Mouse (Mus musculus): Measurements from ENCODE around the gene Dennd1a.
"Not testable (repeated sequence)": the region's sequence is repeated elsewhere in the genome, so short reads cannot be mapped to it uniquely, and the experiment has no call there.

The Dennd1a gene

GRCm38 (mm10) chr2:37972621-37973020 is 314.6 kb downstream of the Dennd1a start:
- peak; percentile 9 for DNase-seq (ENCODE audit: low read depth, low spot score)

GRCm38 (mm10) chr2:37971726-37972125 is 315.5 kb downstream of the Dennd1a start:
- DNase-seq (ENCODE audit: low read depth, low spot score), result no peak

- no peak for DNase-seq (ENCODE audit: low read depth, low spot score)
Measured at GRCm38 (mm10) chr2:37969713-37970485, 317.3 kb downstream of the Dennd1a start.

- DNase-seq (ENCODE audit: low read depth, low spot score), result no peak
Measured at GRCm38 (mm10) chr2:37964534-37964933, 322.7 kb downstream of the Dennd1a start.

- no peak for DNase-seq (ENCODE audit: low read depth, low spot score)
Measured at GRCm38 (mm10) chr2:37963362-37963761, 323.8 kb downstream of the Dennd1a start.

GRCm38 (mm10) chr2:37948424-37948823 is 338.8 kb downstream of the Dennd1a start:
- peak; percentile 53 for DNase-seq (ENCODE audit: low read depth, low spot score)

- DNase-seq (ENCODE audit: low read depth, low spot score), result no peak
Measured at GRCm38 (mm10) chr2:37945598-37946336, 341.4 kb downstream of the Dennd1a start.

- DNase-seq (ENCODE audit: low read depth, low spot score), result no peak
Measured at GRCm38 (mm10) chr2:37942906-37943305, 344.3 kb downstream of the Dennd1a start.

GRCm38 (mm10) chr2:37941741-37942140 is 345.4 kb downstream of the Dennd1a start:
- no peak for DNase-seq (ENCODE audit: low read depth, low spot score)

- DNase-seq (ENCODE audit: low read depth, low spot score), result no peak
Measured at GRCm38 (mm10) chr2:37940845-37941361, 346.3 kb downstream of the Dennd1a start.

- DNase-seq (ENCODE audit: low read depth, low spot score), result no peak
Measured at GRCm38 (mm10) chr2:37939997-37940396, 347.2 kb downstream of the Dennd1a start.

GRCm38 (mm10) chr2:37936922-37937321 is 350.3 kb downstream of the Dennd1a start:
- not testable (repeated sequence) for DNase-seq (ENCODE audit: low read depth, low spot score)

- DNase-seq (ENCODE audit: low read depth, low spot score), result no peak
Measured at GRCm38 (mm10) chr2:37932240-37932639, 354.9 kb downstream of the Dennd1a start.

GRCm38 (mm10) chr2:37931018-37931930 is 355.9 kb downstream of the Dennd1a start:
- no peak for DNase-seq (ENCODE audit: low read depth, low spot score)

- DNase-seq (ENCODE audit: low read depth, low spot score), result no peak
Measured at GRCm38 (mm10) chr2:37926133-37926503, 361.1 kb downstream of the Dennd1a start.

- DNase-seq (ENCODE audit: low read depth, low spot score), result no peak
Measured at GRCm38 (mm10) chr2:37925413-37926132, 361.6 kb downstream of the Dennd1a start.

- DNase-seq (ENCODE audit: low read depth, low spot score), result no peak
Measured at GRCm38 (mm10) chr2:37908721-37909506, 378.3 kb downstream of the Dennd1a start.

- DNase-seq (ENCODE audit: low read depth, low spot score), result no peak
Measured at GRCm38 (mm10) chr2:37908296-37908695, 378.9 kb downstream of the Dennd1a start.

GRCm38 (mm10) chr2:37906261-37906660 is 380.9 kb downstream of the Dennd1a start:
- DNase-seq (ENCODE audit: low read depth, low spot score), result no peak

GRCm38 (mm10) chr2:37903286-37903685 is 383.9 kb downstream of the Dennd1a start:
- DNase-seq (ENCODE audit: low read depth, low spot score), result no peak

All from ZHBTc4 (cell line).